Mouse (Mus musculus) left cerebral cortex, adult 8-10 months (tissue): ENCODE data around the gene Gpr62. TPM values are rescaled to one million over a fixed set of nuclear protein-coding genes. Genes with fewer than 3 reads are reported as not detected.
"Not testable (repeated sequence)": the region's sequence is repeated elsewhere in the genome, so short reads cannot be mapped to it uniquely, and the experiment has no call there.

Experiments used
- DNase-seq, 2 experiments: peaks; one replicate each; pipeline ENCODE4 v3.0.0; 2022; ENCODE audit warnings: low spot score in 2 of 2
- total RNA-seq, 4 experiments: library from RNA; stranded (reverse); gene quantifications; 2 replicates each; pipeline ENCODE4 v1.2.4; 2022

Gene Gpr62
- total RNA-seq = 10 to 100 TPM; 11.7 to 15.6 (median 12.7) TPM

DNA sequence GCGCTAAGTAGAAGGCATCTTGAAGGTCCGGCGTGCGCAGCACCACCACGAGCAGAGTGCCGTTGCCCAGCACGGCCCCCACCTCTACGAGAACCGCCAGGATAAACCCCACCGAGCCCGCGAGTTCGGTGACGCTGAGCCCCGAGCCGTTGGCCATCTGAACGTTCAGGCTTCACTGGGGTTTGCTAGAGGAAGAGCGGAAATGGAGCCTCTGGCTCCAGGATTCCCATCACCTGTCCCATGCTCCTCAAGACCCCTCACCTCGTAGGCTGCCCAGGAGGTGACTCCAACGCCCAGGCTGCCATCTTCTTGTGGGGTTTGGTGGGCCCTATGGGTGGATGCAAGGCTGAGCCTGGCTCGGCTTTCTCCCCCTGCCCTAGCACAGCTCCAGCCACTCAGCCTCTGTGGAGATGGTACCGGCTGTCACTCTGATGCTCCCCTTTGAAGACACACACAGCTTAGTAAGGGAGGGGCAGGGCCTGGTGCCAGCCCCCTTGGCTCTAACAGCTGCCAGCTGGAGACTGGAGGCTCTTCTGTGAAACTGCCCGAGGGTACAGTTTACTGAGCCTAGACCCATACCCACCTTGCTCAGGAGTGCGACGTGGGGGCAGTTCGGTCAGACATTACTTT lies at the start of gene Gpr62:
TSS of gene Gpr62 (minus strand) at position 368 of the 630 bp plus-strand sequence.
- DNase-seq = peak in 1 of 2 experiments; percentile 80

DNA sequence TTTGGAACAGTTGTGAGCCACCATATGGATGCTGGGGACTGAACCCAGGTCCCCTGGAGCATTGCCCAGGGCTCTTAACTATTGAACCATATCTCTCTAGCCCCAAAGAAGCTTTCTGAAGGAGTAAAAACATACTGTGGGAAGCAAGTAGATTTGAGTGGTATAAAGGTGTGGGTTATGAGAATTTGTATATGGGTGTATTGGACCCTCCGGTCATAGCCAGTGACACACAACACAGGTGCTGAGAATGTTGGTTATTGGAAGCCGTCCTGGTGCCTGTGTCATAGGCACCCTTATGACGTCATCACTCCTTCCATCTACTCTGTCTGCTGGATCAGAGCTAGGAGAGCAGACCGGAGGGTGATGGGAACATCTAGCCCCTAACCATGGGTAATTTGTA lies 48.5 kb upstream of the Gpr62 start, which contains the start of gene Iqcf5:
TSS of gene Iqcf5 (plus strand) at position 301 of the 400 bp plus-strand sequence.
- no peak for DNase-seq

GRCm38 (mm10) chr9:106513566-106513965 lies 47.8 kb upstream of the Gpr62 start:
- DNase-seq = no peak

- no peak for DNase-seq
Observed at GRCm38 (mm10) chr9:106512729-106513450, 47.2 kb upstream of the Gpr62 start.

- DNase-seq = no peak
Observed at GRCm38 (mm10) chr9:106509356-106509755, 43.6 kb upstream of the Gpr62 start.

GRCm38 (mm10) chr9:106504246-106504645 lies 38.5 kb upstream of the Gpr62 start:
- no peak for DNase-seq

- DNase-seq = no peak
Observed at GRCm38 (mm10) chr9:106501846-106502245, 36.1 kb upstream of the Gpr62 start.

DNA sequence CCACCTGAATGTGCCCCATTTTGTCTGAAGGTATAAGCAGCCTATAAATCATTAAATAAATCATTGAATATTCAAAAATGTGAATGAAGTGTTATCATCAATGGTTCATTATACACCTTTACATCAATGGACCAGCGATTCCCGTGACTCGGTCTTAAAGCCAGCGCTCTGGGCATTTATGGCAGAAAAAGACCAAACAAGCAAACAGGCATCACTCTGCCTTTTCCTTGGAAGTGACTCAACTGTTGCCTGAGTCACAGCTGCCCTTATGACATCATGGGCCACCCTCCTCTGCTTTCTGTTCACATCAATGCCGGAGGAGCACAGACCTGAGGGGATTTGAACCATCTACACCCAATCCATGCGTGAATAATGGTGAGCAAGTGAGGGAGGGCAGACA lies 33.9 kb upstream of the Gpr62 start, which contains the start of gene Iqcf1:
TSS of gene Iqcf1 (plus strand) at position 301 of the 400 bp plus-strand sequence.
- DNase-seq = no peak

DNA sequence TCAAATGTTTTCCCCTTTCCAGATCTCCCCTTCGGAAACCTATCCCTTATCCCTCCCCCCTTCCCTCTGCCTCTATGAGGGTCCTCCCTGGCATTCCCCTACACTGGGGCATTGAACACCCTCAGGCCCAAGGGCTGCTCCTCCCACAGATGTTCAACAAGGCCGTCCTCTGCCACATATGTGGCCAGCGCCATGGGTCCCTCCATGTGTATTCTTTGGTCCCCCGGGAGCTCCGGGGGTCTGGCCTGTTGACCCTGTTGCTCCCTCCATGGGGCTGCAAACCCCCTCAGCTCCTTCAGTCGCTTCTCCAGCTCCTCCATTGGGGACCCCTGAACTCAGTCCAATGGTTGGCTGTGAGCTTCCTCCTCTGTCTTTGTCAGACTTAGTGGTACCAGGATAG lies 21.9 kb upstream of the Gpr62 start:
- DNase-seq = not testable (repeated sequence)

DNA sequence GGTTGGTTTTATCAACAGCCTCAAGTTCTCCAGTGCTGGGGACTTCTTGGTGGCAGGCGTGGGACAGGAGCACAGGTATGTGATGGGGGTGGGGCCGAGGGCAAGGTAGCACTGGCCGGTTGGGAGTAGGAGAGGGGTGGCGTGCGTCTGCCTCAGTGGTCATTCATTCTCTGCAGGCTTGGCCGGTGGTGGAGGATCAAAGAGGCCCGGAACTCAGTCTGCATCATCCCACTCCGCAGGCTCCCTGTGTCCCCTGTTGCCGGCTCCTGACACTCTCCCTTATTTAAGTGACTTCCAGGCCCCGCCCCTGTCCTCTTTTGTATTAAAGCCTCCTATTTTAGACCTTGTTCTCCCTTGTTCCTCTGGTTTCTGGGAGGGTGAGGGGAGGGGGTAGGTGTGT lies 19.3 kb upstream of the Gpr62 start:
- no peak for DNase-seq

DNA sequence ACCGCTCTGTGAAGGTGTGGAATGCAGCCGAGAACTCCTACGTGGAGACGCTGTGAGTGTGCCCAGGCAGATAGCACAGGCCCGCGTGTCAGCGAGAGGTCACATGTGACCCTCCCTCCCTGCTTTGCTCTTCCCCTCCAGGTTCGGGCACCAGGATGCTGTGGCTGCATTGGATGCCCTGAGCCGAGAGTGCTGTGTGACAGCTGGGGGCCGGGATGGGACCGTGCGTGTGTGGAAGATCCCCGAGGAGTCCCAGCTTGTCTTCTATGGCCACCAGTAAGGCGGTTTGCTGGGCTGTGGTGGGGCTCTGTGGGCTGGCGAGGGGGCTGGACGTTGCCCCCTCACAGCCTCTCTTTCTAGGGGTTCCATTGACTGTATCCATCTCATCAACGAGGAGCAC lies 17.9 kb upstream of the Gpr62 start:
- DNase-seq = no peak

DNA sequence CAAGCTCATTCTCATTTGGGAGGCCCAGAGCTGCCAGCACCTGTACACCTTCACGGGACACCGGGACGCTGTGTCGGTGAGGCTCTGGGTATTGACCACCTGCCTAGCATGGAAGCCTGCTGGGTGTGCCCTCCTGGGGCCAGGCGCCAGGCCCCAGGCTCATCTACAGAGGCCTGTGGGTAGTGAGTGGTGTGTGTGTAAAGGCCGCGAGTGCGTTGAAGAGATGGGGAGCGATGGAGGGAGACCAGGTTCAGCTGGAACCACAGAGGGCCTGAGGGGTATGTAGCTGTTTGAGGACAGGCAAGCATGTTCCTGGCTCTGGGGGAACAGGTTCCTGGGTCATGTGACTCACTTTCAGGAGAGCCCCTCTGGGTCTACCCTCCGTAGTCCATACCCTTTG lies 17.4 kb upstream of the Gpr62 start:
- DNase-seq = no peak

DNA sequence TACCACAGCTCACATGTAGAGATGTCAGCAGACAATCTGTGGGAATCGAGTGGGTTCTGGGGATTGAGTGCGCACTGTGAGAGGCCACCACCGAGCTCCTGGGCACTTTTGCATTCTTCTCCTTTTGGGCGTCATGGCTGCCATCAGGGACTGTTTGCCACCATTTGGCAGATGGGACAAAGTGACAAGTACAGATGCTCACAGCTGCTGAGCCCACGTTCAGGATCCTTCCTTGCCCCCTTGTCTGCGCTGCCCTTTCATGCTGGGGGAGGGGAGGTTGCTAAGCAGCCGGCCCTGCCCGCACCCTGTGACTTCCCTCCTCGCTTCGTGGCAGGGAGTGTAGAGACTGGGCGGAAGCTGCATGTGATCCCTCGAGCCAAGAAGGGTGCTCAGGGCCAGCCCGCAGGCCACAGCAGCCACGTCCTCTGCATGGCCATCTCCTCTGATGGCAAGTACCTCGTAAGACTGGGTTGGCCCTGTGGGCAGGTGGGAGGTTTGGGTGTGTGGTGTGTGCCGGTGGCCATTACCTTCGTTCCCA lies 16.9 kb upstream of the Gpr62 start:
- no peak for DNase-seq

GRCm38 (mm10) chr9:106481676-106482075 lies 15.9 kb upstream of the Gpr62 start:
- DNase-seq = no peak

- DNase-seq = no peak
Observed at GRCm38 (mm10) chr9:106481075-106481474, 15.3 kb upstream of the Gpr62 start.

DNA sequence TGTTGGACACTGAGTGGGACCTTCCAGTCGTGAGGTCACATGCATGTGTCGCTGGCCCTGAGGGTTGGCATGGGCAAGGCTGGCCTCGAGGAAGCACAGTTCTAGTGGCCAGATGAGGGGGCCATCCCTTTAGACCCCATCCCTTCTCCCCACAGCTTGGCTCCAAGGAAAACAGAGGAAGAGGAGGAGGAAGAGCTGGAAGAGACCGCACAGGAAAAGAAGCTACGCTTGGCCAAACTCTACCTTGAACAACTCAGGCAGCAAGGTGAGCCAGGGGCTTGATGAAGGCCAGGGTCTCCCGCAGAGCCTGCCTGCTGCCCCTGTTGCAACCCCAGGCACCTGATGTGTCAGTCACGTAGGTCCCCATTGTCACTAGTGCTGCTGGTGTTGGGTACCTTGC lies 14.8 kb upstream of the Gpr62 start:
- no peak for DNase-seq

DNA sequence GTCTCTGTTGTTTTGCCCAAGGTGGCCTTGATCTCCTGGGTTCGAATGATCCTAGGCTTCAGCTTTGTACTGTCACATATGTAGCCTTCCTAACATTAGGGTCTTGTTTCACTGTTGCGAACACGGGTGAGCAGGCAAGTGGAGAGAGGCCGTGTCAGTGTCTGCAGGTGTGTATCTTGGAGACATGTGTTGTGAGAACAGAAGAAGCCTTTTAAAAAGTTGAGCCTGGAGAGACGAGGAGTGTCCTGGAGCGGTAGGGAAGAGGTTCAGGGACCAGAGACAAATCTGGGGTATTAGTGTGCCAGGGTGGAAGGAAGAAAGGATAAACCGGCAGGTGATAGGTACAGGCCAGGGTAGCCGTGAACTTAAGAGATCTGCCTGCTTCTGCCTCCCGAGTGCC lies 12.4 kb upstream of the Gpr62 start:
- no peak for DNase-seq

GRCm38 (mm10) chr9:106477649-106478048 lies 11.9 kb upstream of the Gpr62 start:
- DNase-seq = no peak

DNA sequence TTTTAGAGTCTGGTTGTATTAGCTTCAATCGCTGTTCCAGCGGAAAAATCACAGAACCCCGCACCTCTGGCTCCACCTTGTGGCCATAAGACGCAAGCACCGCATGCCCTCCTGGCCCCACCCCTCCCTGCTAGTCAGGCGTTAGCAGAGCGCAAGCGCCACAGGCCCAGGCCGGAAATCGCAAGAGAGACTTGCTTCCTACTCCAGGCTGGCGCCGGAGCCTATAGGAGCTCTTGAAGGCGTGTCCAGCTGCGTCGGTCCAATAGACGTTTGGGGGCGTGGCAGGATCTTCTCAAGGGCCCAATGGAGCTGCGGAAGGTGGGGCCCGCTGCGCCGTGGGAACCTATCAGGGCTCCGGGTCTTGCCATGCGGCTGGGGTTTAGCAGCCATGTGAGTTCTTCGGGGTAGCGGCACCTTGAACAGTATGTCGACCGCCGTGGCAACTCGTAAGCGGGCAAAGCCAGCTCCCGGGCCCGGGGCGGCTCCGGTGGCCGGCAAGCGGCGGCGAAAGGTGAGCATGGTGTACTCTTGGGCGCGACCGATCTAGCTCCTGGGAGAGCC lies 11.3 kb upstream of the Gpr62 start, which contains the start of gene Parp3:
TSS of gene Parp3 (minus strand) at position 26 of the 561 bp plus-strand sequence.
- DNase-seq = peak; percentile 96 to 100

- peak; percentile 16 to 50 for DNase-seq
Observed at GRCm38 (mm10) chr9:106476002-106476923, 10.5 kb upstream of the Gpr62 start.

DNA sequence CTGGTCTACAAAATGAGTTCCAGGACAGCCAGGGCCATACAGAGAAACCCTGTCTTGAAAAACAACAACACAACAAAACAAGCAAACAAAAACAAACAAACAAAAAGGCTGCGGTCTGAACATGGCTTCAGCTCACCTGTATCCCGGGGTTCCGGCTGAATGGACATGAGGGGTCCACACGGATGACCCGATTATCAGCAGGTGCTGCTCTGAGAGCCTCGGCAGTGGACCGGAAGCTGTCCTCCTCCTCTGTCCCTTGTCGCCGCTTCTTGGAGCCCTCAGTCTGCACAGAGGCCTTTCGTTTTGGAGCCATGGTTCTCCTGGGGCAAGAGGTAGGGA lies 9.9 kb upstream of the Gpr62 start, which contains the start of gene Rrp9:
TSS of gene Rrp9 (plus strand) at position 301 of the 339 bp plus-strand sequence.
- DNase-seq = peak; percentile 2 to 13
